Mouse (Mus musculus): Measurements from ENCODE around the gene Armc6. TPM values are rescaled to one million over a fixed set of nuclear protein-coding genes. Genes with fewer than 3 reads are reported as not detected.
"Not testable (repeated sequence)": the region's sequence is repeated elsewhere in the genome, so short reads cannot be mapped to it uniquely, and the experiment has no call there.

Gene Armc6
- polyA plus RNA-seq, 1 experiment: 96.9 TPM

DNA sequence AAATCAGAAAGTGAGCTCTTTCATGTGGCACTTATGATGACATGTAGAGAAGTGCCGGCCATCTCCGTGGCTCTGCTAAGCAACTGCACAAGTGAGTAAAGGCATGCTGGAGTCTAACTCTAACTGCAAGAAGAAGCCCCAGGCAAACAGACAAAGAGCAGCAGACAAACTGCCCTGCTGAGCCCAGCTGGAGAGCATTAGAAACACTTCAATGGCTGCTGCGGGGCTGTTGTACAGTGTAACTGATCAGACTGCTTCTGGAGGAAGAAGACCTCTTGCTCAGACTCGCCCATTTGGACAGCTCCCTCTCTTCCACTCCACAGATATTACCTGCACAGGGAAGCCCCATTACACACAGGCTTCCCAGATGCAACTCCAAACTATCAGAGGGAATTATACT is 6.3 kb downstream of the Armc6 start:
- no peak for TF ChIP-seq CTCF (IDR thresholded peaks at IDR 0.05; ENCODE audit: borderline replicate concordance, extremely low read depth, insufficient read depth, insufficient read length)
- no peak for TF ChIP-seq POLR2A (IDR thresholded peaks at IDR 0.05; ENCODE audit: borderline replicate concordance, extremely low read depth, insufficient read depth, insufficient read length, poor library complexity, severe bottlenecking)
- no peak for DNase-seq (ENCODE audit: low read depth)

DNA sequence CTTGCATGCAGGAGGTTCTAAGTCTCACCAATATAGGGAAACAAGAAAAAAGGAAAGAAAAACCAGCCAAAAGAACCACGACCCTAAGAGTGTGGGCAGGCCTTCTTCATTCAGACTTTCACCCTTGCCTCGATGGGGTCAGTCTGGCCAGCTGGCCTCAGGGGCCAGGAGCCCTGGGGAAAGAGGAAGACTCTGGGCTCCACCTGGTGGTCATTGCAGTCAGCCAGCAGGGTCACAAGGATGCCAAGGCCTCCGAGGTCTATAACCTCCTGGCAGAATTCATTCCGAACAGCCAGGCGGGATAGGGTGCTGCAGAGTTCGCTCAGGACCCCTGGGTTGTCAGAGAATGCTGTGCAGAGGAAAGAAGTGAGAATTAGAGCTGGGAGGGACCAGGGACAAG is 10.9 kb downstream of the Armc6 start:
- no peak for TF ChIP-seq POLR2A (IDR thresholded peaks at IDR 0.05; ENCODE audit: borderline replicate concordance, extremely low read depth, insufficient read depth, insufficient read length, poor library complexity, severe bottlenecking)
- TF ChIP-seq CTCF (IDR thresholded peaks at IDR 0.05; ENCODE audit: borderline replicate concordance, extremely low read depth, insufficient read depth, insufficient read length): peak; percentile 41; the same call in 1 of the 2 replicates
- DNase-seq (ENCODE audit: low read depth): no peak

DNA sequence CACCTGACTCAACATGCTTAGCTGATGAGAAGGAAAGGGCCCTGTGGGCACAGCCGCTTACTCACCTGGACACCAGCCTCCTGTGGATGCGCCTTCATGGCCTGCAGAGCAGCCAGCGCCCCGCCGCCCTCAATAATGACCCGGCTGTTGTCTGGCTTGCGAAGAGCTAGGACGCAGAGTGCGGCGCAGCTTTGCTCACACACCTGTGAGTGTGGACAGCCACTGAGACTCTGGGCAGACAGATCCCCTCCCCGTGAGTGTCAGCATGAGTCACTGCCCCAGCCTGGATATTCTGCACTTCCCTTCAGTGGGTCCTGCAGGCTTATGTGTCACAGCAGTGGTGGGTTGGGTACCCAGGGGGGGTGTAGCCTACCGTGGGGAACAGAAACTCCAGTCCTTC is 12.2 kb downstream of the Armc6 start:
- no peak for DNase-seq (ENCODE audit: low read depth)
- TF ChIP-seq CTCF (IDR thresholded peaks at IDR 0.05; ENCODE audit: borderline replicate concordance, extremely low read depth, insufficient read depth, insufficient read length): no peak
- TF ChIP-seq POLR2A (IDR thresholded peaks at IDR 0.05; ENCODE audit: borderline replicate concordance, extremely low read depth, insufficient read depth, insufficient read length, poor library complexity, severe bottlenecking): no peak

DNA sequence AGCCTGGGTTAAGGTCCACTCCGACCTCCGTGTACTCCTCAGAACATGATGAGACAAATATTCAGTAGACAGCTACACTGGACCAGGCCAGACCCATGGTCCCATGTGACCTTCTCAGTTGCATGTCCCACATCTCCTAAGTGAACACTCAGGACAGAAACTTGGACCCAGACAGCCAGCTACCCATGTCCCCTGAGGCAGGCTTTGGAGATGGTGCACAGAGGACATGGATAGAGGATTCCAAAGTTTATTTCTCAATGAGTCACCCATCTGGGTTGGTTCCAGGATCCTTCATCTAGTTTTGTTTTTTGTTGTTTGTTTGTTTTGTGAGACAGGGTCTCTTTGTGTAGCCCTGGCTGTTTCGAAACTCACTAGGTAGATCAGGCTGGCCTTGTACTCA is 13.4 kb downstream of the Armc6 start:
- no peak for TF ChIP-seq CTCF (IDR thresholded peaks at IDR 0.05; ENCODE audit: borderline replicate concordance, extremely low read depth, insufficient read depth, insufficient read length)
- TF ChIP-seq POLR2A (IDR thresholded peaks at IDR 0.05; ENCODE audit: borderline replicate concordance, extremely low read depth, insufficient read depth, insufficient read length, poor library complexity, severe bottlenecking): no peak
- DNase-seq (ENCODE audit: low read depth): no peak

DNA sequence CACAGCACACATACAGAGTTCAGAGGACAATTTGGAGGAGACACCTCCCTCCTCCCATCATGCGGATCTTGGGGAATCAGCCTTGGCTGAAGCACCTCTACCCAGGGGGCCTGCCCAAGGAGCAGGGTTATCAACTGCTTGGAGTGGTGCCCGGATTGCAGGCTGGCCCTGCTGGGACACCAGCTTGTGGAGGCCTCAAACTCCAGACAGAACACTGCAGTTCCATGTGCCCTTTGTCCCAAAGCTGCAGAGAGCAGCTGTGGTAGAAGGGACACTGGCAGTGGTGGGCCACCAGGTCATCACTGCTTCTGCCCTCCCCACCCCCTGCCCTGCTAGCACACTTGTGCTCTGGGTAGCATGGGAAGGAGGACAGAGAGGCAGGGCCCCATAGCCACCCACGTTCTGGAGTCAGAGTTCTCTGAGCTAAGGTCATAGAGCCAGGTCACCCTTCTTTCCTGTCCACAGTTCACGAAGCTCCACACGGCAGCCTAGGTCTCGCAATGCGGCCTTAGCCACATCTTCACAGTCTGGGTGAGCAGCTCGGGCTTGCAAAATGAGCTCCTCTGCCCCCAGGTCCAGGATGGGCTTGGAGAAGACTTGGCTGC is 13.9 kb downstream of the Armc6 start:
- no peak for TF ChIP-seq CTCF (IDR thresholded peaks at IDR 0.05; ENCODE audit: borderline replicate concordance, extremely low read depth, insufficient read depth, insufficient read length)
- no peak for TF ChIP-seq POLR2A (IDR thresholded peaks at IDR 0.05; ENCODE audit: borderline replicate concordance, extremely low read depth, insufficient read depth, insufficient read length, poor library complexity, severe bottlenecking)
- no peak for DNase-seq (ENCODE audit: low read depth)

DNA sequence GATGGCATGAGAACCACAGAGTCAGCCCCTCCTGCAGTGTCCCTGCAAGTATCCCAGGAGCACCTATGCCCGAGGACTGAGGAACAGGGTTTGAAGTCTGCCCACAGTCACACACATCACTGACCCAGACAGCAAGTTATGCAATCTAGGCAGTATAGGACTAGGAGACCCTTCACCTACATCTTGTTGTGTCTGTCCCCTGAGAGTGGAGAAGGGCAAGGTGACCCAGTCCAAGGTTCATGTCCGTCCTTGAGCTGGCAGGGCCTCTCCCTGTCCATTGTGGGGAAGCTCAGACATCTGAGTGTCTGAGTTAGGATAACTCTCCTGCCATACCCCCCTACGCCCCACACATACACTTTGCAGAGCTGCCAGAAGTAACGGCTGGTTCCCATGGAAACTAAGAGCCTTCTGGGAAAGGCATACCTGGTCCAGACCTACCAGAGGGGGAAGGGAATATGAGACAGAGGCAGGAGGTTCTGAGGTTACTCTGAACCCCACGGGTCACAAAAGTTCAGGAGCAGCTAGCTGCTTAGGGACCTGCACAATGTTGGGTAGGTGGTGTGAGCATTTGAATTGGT is 15.1 kb downstream of the Armc6 start:
- no peak for TF ChIP-seq CTCF (IDR thresholded peaks at IDR 0.05; ENCODE audit: borderline replicate concordance, extremely low read depth, insufficient read depth, insufficient read length)
- no peak for TF ChIP-seq POLR2A (IDR thresholded peaks at IDR 0.05; ENCODE audit: borderline replicate concordance, extremely low read depth, insufficient read depth, insufficient read length, poor library complexity, severe bottlenecking)
- peak; percentile 18 for DNase-seq (ENCODE audit: low read depth)

DNA sequence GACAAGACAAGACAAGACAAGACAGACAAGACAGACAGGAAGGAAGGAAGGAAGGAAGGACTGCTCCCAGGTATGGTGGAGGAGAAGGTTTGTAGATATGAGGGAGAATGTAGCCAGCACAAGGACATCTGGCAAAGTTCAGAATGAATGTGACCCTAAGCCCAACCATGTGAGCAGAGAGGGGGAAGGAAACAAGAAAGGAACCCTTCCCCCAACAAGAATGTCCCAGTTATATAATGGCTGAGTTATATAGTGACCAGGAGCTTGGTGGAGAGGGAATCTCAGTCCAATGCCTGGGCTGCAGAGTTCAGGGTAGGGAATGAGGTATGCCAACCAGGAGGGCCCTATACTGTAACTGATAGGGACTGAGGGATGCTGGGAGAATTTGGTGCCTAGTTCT is 16.8 kb downstream of the Armc6 start:
- TF ChIP-seq CTCF (IDR thresholded peaks at IDR 0.05; ENCODE audit: borderline replicate concordance, extremely low read depth, insufficient read depth, insufficient read length): no peak
- no peak for TF ChIP-seq POLR2A (IDR thresholded peaks at IDR 0.05; ENCODE audit: borderline replicate concordance, extremely low read depth, insufficient read depth, insufficient read length, poor library complexity, severe bottlenecking)
- no peak for DNase-seq (ENCODE audit: low read depth)

DNA sequence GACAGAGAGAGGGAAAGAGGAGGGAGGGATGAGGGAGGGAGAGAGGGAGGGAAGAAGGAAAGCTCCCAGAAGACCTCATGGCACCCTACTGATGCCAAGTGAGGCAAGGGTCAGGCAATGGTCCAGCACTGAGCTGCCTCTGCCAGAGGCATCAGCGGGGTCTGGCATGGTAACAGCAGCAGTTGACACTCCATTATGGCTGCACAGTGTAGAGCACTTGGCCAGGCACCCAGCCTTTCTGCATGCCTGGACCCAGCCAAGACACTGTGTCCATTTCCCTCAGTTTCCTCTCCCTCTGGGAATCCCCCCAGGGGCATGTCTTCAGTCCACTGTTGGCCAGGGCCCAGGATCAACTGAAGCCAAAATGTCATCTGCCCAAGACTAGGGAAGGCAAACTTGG is 17.7 kb downstream of the Armc6 start:
- peak; percentile 39 for DNase-seq (ENCODE audit: low read depth)
- TF ChIP-seq POLR2A (IDR thresholded peaks at IDR 0.05; ENCODE audit: borderline replicate concordance, extremely low read depth, insufficient read depth, insufficient read length, poor library complexity, severe bottlenecking): no peak
- TF ChIP-seq CTCF (IDR thresholded peaks at IDR 0.05; ENCODE audit: borderline replicate concordance, extremely low read depth, insufficient read depth, insufficient read length): no peak

DNA sequence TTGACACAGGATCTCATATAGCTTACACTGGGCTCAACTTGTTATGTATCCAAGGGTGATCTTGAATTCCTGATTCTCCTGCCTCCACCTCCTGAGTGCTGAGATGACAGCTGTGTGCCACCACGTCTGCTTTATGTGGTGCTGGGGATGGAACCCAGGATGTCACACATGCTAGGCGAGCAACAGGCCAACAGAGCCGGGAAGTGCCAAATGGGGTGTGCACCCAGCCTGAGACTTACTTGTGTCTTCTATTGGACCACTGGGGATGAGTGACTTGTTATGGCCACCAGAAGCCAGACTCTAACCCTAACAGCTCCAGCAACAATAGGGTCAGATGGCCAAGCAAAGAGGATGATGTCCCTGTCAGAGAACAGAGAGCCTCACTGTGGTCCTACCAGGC is 18.1 kb downstream of the Armc6 start:
- not testable (repeated sequence) for DNase-seq (ENCODE audit: low read depth)

DNA sequence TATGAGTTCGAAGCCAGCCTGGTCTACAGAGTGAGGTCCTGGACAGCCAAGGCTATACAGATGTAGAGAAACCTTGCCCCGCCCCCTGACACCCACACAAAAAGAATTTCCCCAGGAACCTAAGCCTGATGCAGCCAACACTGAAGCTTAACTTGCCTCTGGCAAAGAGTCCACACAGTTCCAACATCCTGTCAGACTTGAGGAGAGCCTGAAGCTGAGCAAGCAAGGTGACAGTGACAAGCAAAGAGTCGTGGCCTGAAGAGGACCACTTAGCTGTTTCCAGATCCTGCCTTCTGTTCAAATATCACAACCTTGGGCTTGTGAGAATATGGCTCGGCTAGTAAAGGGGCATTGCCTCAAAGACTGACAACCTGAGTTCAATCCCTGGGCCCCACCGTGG is 19.2 kb downstream of the Armc6 start:
- DNase-seq (ENCODE audit: low read depth): no peak
- TF ChIP-seq POLR2A (IDR thresholded peaks at IDR 0.05; ENCODE audit: borderline replicate concordance, extremely low read depth, insufficient read depth, insufficient read length, poor library complexity, severe bottlenecking): no peak
- no peak for TF ChIP-seq CTCF (IDR thresholded peaks at IDR 0.05; ENCODE audit: borderline replicate concordance, extremely low read depth, insufficient read depth, insufficient read length)

DNA sequence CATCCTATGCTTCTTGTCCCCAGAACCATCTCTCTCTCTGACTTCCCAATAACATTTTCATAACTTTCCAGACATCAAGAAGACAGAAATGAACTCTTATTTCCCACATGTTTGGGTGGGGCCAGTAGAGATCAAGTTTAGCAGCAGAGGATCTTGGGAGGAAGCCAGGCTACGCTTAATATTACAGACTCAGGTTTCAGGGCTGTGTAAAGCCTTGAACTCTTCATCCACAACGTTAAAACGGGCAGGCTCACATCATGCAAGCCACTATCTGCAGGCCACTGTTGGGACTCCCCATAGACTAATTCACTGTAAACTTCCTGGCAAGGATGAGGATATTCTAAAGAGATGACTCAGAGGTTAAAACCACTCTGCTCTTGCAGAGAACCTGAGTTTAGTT is 19.9 kb downstream of the Armc6 start:
- no peak for TF ChIP-seq POLR2A (IDR thresholded peaks at IDR 0.05; ENCODE audit: borderline replicate concordance, extremely low read depth, insufficient read depth, insufficient read length, poor library complexity, severe bottlenecking)
- no peak for TF ChIP-seq CTCF (IDR thresholded peaks at IDR 0.05; ENCODE audit: borderline replicate concordance, extremely low read depth, insufficient read depth, insufficient read length)
- no peak for DNase-seq (ENCODE audit: low read depth)
